Mouse (Mus musculus) kidney, postnatal 4 days (tissue): ENCODE measurements around the gene Pira2.
"Not testable (repeated sequence)": the region's sequence is repeated elsewhere in the genome, so short reads cannot be mapped to it uniquely, and the experiment has no call there.

ENCODE experiments used
- DNase-seq, 2 experiments: peaks; one replicate each; pipeline ENCODE4 v3.0.0; 2021; ENCODE audit warnings: mixed read lengths in 2 of 2

The Pira2 gene

GRCm38 (mm10) chr7:3844951-3845350, at the start of gene Pira2:
Gene Pira2 (minus strand): TSS chr7:3845051.
- DNase-seq, result not testable (repeated sequence)

GRCm38 (mm10) chr7:3875032-3875431, 30.2 kb upstream of the Pira2 start:
- not testable (repeated sequence) for DNase-seq

GRCm38 (mm10) chr7:3837854-3838253, 7.0 kb downstream of the Pira2 start:
- DNase-seq, result not testable (repeated sequence)

- not testable (repeated sequence) for DNase-seq
These were observed 14.2 kb downstream of the Pira2 start for GRCm38 (mm10) chr7:3830633-3831032.

- DNase-seq, result not testable (repeated sequence)
These were observed 19.3 kb downstream of the Pira2 start, which contains the start of gene Gm15448 for GRCm38 (mm10) chr7:3825599-3825998. Gene Gm15448 (minus strand): TSS chr7:3825687.

GRCm38 (mm10) chr7:3811912-3812311, 32.9 kb downstream of the Pira2 start:
- DNase-seq, result not testable (repeated sequence)

DNA sequence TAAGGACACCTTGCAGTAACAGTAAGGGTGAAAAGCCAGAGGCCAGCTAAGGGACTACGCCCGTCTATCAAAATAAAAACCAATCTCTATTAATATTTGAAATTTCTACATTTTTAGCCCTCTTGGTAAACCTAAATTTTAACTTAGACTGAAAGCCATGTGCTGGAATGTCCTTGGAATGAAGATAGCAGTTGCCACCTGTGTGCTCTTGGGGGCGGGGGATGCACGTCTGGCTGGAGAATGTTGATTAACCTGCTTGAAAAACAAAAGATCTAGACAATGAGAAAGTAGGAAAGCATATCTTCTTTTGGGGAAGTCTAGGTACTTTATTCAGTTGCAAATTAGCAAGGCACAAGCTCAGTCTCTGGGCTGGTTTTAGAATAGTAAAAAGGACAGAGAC, 41.9 kb downstream of the Pira2 start:
- not testable (repeated sequence) for DNase-seq

DNA sequence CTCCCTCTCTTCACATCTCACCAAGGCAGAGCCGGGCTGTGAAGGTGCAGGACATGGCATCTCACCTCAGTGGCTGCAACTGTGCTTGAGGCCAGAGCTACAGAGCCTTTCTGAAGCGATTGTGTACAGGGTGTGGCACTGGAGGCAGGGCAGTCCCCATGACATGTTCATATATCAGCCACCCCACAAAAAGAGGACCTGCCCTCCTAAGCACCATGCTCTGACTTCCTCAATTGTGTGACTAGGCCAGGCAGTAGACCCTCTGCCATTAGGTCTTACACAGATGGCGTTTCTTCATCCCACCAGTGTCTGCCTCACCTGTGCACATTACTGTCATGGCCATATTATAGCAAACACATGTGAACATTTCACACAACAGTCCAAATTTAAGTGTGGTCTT, 44.9 kb downstream of the Pira2 start:
- DNase-seq, result not testable (repeated sequence)

GRCm38 (mm10) chr7:3796286-3796685, 48.6 kb downstream of the Pira2 start:
- DNase-seq, result not testable (repeated sequence)
